Mouse (Mus musculus) 3134 (cell line): ENCODE data around the gene Nebl.
"Not testable (repeated sequence)": the region's sequence is repeated elsewhere in the genome, so short reads cannot be mapped to it uniquely, and the experiment has no call there.

Source experiments
- DNase-seq: peaks from one replicate; pipeline ENCODE4 v3.0.0-alpha.2; 2011; ENCODE audit warnings: low spot score; ENCODE audit not compliant: insufficient read length; ENCODE audit errors: extremely low read depth

Gene Nebl

DNA sequence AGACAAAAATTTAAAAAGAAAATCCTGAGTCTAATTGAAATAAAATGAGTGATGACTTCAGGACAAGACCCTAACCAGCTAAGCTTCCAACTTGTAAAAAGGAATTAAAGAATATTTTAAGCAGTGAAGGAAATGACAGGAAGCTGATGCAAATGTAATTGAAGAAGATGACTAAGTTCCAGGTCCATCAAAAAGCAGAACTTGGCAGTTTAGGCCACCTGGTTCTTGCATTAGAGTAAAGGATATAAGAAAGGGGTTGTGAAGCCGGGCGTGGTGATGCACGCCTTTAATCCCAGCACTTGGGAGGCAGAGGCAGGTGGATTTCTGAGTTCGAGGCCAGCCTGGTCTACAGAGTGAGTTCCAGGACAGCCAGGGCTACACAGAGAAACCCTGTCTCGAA lies 436.0 kb downstream of the Nebl start:
- not testable (repeated sequence) for DNase-seq
